Mouse (Mus musculus): ENCODE measurements around the gene Col28a1. TPM values are rescaled to one million over a fixed set of nuclear protein-coding genes. Genes with fewer than 3 reads are reported as not detected.

Col28a1 gene
- polyA plus RNA-seq, 1 experiment from 2014 or later = not detected

- no peak for ATAC-seq (ENCODE audit: insufficient number of reproducible peaks, low FRiP score)
These were observed 123.4 kb downstream of the Col28a1 start for GRCm38 (mm10) chr6:8068979-8069378.

GRCm38 (mm10) chr6:8068394-8068793 lies 124.0 kb downstream of the Col28a1 start:
- Histone ChIP-seq H3K36me3 (no peaks in the 10 kb centered on the region), H3K4me2 (no peak overlapping the region), H3K9ac (no peak overlapping the region), H3K9me3 (replicated peaks) (no peaks in the 10 kb centered on the region), H3K4me3 (no peak overlapping the region), H3K27me3 (replicated peaks) (no peaks in the 10 kb centered on the region), H3K27ac (ENCODE audit: poor library complexity, severe bottlenecking) (no peak overlapping the region), H3K4me1 (replicated peaks) (no peaks in the 10 kb centered on the region)
- ATAC-seq (ENCODE audit: insufficient number of reproducible peaks, low FRiP score) = no peak
- 41% methylated on average over 2 of the region's 2 CpGs for WGBS

More at GRCm38 (mm10) chr6:8068979-8069378, 123.4 kb downstream of the Col28a1 start:
- no peaks in the 10 kb centered on the region for H3K36me3 ChIP-seq
- no peak overlapping the region for H3K4me2 ChIP-seq
- H3K9ac ChIP-seq = no peak overlapping the region
- H3K4me3 ChIP-seq = no peak overlapping the region
- no peaks in the 10 kb centered on the region for H3K27me3 ChIP-seq (replicated peaks)
- no peaks in the 10 kb centered on the region for H3K4me1 ChIP-seq (replicated peaks)
- 82% methylated on average over 5 of the region's 5 CpGs for WGBS
- H3K9me3 ChIP-seq (replicated peaks) = no peaks in the 10 kb centered on the region
- H3K27ac ChIP-seq (ENCODE audit: poor library complexity, severe bottlenecking) = no peak overlapping the region

- Histone ChIP-seq H3K27me3 (replicated peaks) (no peaks in the 10 kb centered on the region), H3K4me3 (no peak overlapping the region), H3K9me3 (replicated peaks) (no peaks in the 10 kb centered on the region), H3K27ac (ENCODE audit: poor library complexity, severe bottlenecking) (no peak overlapping the region), H3K36me3 (no peaks in the 10 kb centered on the region), H3K4me1 (replicated peaks) (no peaks in the 10 kb centered on the region), H3K4me2 (no peak overlapping the region), H3K9ac (no peak overlapping the region)
- ATAC-seq (ENCODE audit: insufficient number of reproducible peaks, low FRiP score) = no peak
- WGBS = 76% methylated on average over 3 of the region's 3 CpGs
These were observed 125.3 kb downstream of the Col28a1 start for GRCm38 (mm10) chr6:8067124-8067523.

GRCm38 (mm10) chr6:8066208-8066607 lies 126.2 kb downstream of the Col28a1 start:
- Histone ChIP-seq H3K4me1 (replicated peaks) (no peaks in the 10 kb centered on the region), H3K36me3 (no peaks in the 10 kb centered on the region), H3K9ac (no peak overlapping the region), H3K4me2 (no peak overlapping the region), H3K27ac (ENCODE audit: poor library complexity, severe bottlenecking) (no peak overlapping the region), H3K9me3 (replicated peaks) (no peaks in the 10 kb centered on the region), H3K27me3 (replicated peaks) (no peaks in the 10 kb centered on the region), H3K4me3 (no peak overlapping the region)
- WGBS = 29% methylated on average over 3 of the region's 3 CpGs
- no peak for ATAC-seq (ENCODE audit: insufficient number of reproducible peaks, low FRiP score)

- 77% methylated on average over 7 of the region's 7 CpGs for WGBS
- H3K9me3 ChIP-seq (replicated peaks) = no peaks in the 10 kb centered on the region
- no peaks in the 10 kb centered on the region for H3K4me1 ChIP-seq (replicated peaks)
- H3K4me2 ChIP-seq = no peak overlapping the region
- no peaks in the 10 kb centered on the region for H3K36me3 ChIP-seq
- no peaks in the 10 kb centered on the region for H3K27me3 ChIP-seq (replicated peaks)
- H3K9ac ChIP-seq = no peak overlapping the region
- no peak overlapping the region for H3K4me3 ChIP-seq
- no peak overlapping the region for H3K27ac ChIP-seq (ENCODE audit: poor library complexity, severe bottlenecking)
- ATAC-seq (ENCODE audit: insufficient number of reproducible peaks, low FRiP score) = no peak
These were observed 133.2 kb downstream of the Col28a1 start for GRCm38 (mm10) chr6:8059199-8059598.

DNA sequence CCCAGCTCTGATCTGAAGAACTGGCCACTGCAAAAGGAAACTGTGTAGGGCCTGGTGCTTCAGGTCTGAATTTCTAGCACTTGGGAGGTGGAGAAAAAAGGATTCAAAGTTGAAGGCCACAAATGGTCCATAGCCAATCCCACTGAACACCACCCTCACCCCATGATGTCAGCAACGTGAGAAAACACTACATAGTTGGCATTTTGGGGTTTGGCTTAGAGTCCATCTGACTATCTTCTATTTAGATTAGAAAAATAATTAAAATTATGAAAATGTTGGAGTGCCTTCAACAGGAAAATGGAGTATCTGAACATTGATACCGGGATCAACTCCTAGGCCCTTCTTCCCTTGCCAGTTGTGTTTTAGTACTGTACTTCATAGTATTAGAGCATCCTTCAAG lies 144.2 kb downstream of the Col28a1 start:
- Histone ChIP-seq H3K9ac (no peak overlapping the region), H3K4me1 (replicated peaks) (peaks cover 4% of the 10 kb centered on the region; the same call in 1 of the 2 replicates), H3K4me2 (no peak overlapping the region), H3K27me3 (replicated peaks) (no peaks in the 10 kb centered on the region), H3K4me3 (no peak overlapping the region), H3K27ac (ENCODE audit: poor library complexity, severe bottlenecking) (no peak overlapping the region), H3K36me3 (no peaks in the 10 kb centered on the region), H3K9me3 (replicated peaks) (no peaks in the 10 kb centered on the region)
- 71% methylated on average over 2 of the region's 2 CpGs for WGBS
- ATAC-seq (ENCODE audit: insufficient number of reproducible peaks, low FRiP score) = no peak

DNA sequence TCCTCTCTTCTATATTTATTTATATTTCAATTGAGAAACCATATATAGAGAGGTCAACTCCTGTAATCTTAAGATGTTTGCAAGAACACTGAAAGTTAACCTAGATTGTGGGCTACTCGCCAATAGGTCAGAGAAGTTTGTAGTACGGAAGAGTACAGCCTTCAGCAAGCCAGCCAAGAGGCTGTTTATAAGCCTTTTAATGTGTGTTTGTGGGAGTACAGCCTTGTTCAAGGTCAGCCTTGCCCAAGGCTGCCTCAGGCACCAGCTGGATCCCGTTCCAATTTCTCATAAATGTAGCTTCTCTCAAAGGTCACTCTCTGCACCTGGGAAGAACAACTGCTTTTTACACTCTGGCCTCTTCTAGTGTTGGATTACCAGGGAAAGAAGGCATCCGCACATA lies 146.0 kb downstream of the Col28a1 start:
- WGBS = 54% methylated on average over 4 of the region's 4 CpGs
- no peak overlapping the region for H3K9ac ChIP-seq
- ATAC-seq (ENCODE audit: insufficient number of reproducible peaks, low FRiP score) = no peak

DNA sequence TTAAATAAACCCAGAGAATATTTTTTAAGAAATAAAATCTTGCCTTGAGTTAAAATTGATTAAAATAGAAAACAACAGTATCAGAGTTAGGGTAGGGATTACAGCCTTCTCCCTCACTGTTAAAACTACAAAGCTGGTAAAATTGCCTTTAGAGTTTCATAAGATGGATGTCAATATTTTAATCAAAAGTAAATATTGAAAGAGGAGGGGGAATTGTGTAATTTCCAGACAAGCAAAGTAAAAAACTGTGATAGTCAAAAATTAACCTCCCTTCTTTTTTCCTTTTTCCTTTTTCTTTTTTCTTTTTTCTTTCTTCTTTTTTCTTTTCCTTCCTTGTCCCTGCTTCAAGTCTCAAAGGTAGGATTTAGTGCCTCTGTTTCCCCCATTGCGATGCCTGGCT lies 146.6 kb downstream of the Col28a1 start:
- ATAC-seq (ENCODE audit: insufficient number of reproducible peaks, low FRiP score) = no peak
- H3K27me3 ChIP-seq (replicated peaks) = no peaks in the 10 kb centered on the region

More for the DNA sequence above, 146.0 kb downstream of the Col28a1 start:
- peaks cover 4% of the 10 kb centered on the region; the same call in 1 of the 2 replicates for H3K4me1 ChIP-seq (replicated peaks)
- no peak overlapping the region for H3K27ac ChIP-seq (ENCODE audit: poor library complexity, severe bottlenecking)
- no peaks in the 10 kb centered on the region for H3K27me3 ChIP-seq (replicated peaks)
- H3K9me3 ChIP-seq (replicated peaks) = no peaks in the 10 kb centered on the region
- H3K36me3 ChIP-seq = no peaks in the 10 kb centered on the region
- no peak overlapping the region for H3K4me3 ChIP-seq
- no peak overlapping the region for H3K4me2 ChIP-seq

DNA sequence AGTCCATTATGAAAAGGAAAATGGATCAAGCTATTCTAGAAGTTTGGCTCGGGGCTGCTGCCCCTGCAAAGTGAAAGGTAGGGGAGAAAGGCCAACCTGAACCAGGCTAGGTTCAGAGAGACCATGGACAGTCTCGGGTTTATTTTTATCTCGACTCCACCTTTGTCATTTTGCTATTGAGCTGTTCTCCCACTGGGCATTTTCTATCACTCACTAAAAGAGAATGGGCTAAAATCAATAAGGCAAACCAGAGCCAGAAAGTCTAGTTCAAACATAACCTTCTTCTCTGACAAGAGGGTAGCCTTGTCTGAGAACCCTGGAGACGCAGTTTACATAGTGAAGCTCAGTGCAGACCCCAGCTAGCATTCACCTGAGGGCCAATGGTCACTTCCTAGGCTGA lies 163.7 kb downstream of the Col28a1 start:
- no peak for ATAC-seq (ENCODE audit: insufficient number of reproducible peaks, low FRiP score)
- Histone ChIP-seq H3K9ac (no peak overlapping the region), H3K4me3 (no peak overlapping the region), H3K4me2 (no peak overlapping the region), H3K9me3 (replicated peaks) (no peaks in the 10 kb centered on the region), H3K4me1 (replicated peaks) (no peaks in the 10 kb centered on the region), H3K36me3 (no peaks in the 10 kb centered on the region), H3K27me3 (replicated peaks) (no peaks in the 10 kb centered on the region), H3K27ac (ENCODE audit: poor library complexity, severe bottlenecking) (no peak overlapping the region)
- 68% methylated on average over 4 of the region's 4 CpGs for WGBS

More for the DNA sequence above, 146.6 kb downstream of the Col28a1 start:
- no peak overlapping the region for H3K27ac ChIP-seq (ENCODE audit: poor library complexity, severe bottlenecking)
- peaks cover 4% of the 10 kb centered on the region; the same call in 1 of the 2 replicates for H3K4me1 ChIP-seq (replicated peaks)
- no peak overlapping the region for H3K4me2 ChIP-seq
- no peaks in the 10 kb centered on the region for H3K9me3 ChIP-seq (replicated peaks)
- H3K36me3 ChIP-seq = no peaks in the 10 kb centered on the region
- no peak overlapping the region for H3K9ac ChIP-seq
- no peak overlapping the region for H3K4me3 ChIP-seq
- 84% methylated on average over 1 of the region's 1 CpGs for WGBS

DNA sequence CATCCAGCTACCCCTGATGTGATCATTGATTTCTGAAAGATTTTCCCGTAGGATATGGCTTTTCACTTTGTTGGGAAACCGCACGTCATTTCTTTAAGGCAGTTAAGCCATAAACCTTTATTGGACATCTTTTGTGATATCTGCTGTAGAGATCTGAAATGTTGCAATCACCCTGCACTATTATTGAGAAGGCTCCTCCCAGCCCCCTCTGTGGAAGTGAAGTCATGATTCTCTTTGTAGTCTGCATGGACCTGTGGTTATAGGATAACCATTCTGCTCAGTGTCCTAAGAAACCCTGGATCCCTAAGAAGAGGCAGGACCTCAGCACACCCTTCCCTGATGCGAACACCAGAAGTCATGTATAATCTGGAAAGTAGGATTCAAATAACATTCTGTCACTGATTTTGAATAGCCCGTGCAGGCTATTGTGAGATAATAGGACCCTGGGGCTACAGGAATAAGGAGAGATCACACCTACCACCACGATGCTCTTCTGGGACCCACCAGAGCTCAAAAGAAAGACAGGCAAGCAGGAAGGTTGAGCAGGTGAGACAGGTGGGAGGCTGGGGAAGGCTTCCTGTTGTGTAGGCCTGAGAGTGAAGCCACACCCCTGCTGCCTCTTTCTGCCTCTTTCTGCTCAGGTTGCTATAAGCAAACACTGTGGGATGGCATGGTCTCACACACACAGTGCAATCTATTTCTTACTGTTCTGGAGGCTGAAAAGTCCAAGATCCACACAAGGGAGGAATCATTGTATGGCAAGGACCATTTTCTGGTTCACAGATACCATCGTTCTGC lies 166.9 kb downstream of the Col28a1 start:
- Histone ChIP-seq H3K36me3 (no peaks in the 10 kb centered on the region), H3K9me3 (replicated peaks) (no peaks in the 10 kb centered on the region; the same call in 1 of the 2 replicates), H3K4me2 (no peak overlapping the region), H3K9ac (no peak overlapping the region), H3K27me3 (replicated peaks) (no peaks in the 10 kb centered on the region), H3K27ac (ENCODE audit: poor library complexity, severe bottlenecking) (no peak overlapping the region), H3K4me3 (no peak overlapping the region), H3K4me1 (replicated peaks) (no peaks in the 10 kb centered on the region)
- 84% methylated on average over 7 of the region's 7 CpGs for WGBS
- no peak for ATAC-seq (ENCODE audit: insufficient number of reproducible peaks, low FRiP score)

GRCm38 (mm10) chr6:8023527-8023926 lies 168.9 kb downstream of the Col28a1 start:
- peaks cover 3% of the 10 kb centered on the region; the same call in 1 of the 2 replicates for H3K9me3 ChIP-seq (replicated peaks)
- H3K4me2 ChIP-seq = no peak overlapping the region
- 62% methylated on average over 3 of the region's 3 CpGs for WGBS
- no peaks in the 10 kb centered on the region for H3K4me1 ChIP-seq (replicated peaks)
- H3K27ac ChIP-seq (ENCODE audit: poor library complexity, severe bottlenecking) = no peak overlapping the region
- no peak for ATAC-seq (ENCODE audit: insufficient number of reproducible peaks, low FRiP score)
- H3K9ac ChIP-seq = no peak overlapping the region
- no peak overlapping the region for H3K4me3 ChIP-seq
- no peaks in the 10 kb centered on the region for H3K36me3 ChIP-seq
- no peaks in the 10 kb centered on the region for H3K27me3 ChIP-seq (replicated peaks)

DNA sequence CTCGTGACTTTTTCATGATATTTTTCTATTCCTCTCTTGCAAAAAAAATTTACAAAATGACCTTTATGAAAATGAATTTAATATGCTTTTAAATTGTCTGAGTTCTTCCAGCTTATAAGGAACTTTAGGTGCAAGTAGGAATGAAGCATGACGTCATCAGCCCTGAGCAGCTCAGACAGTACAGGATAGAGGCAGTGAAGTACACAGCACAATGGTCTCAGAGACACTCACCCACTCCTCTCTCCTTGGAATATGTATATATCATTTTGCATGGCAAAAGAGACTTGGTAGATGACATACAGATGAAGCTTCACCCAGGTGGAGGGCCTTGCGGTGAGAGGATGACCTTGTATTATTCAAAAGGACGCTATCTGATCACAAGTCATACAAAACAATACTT lies 197.7 kb downstream of the Col28a1 start:
- Histone ChIP-seq H3K9me3 (replicated peaks) (no peaks in the 10 kb centered on the region), H3K27me3 (replicated peaks) (no peaks in the 10 kb centered on the region), H3K9ac (no peak overlapping the region), H3K36me3 (no peaks in the 10 kb centered on the region), H3K4me2 (no peak overlapping the region), H3K4me1 (replicated peaks) (no peaks in the 10 kb centered on the region), H3K27ac (ENCODE audit: poor library complexity, severe bottlenecking) (no peak overlapping the region), H3K4me3 (no peak overlapping the region)
- ATAC-seq (ENCODE audit: insufficient number of reproducible peaks, low FRiP score) = no peak
- WGBS = 75% methylated on average over 4 of the region's 4 CpGs

Data from heart, embryonic 12.5 days (tissue).